Mouse (Mus musculus) kidney, embryonic 16.5 days (tissue): ENCODE results near the gene Bcas1. TPM values are rescaled to one million over a fixed set of nuclear protein-coding genes. Genes with fewer than 3 reads are reported as not detected.
"Not testable (repeated sequence)": the region's sequence is repeated elsewhere in the genome, so short reads cannot be mapped to it uniquely, and the experiment has no call there.

Source experiments
- ATAC-seq: fragments of 200-750 bp; cut with Nextera tagmentation; 2 replicates; pipeline ENCODE4 v1.8.0; 2017; ENCODE audit warnings: moderate TSS enrichment; ENCODE audit not compliant: low FRiP score, low TSS enrichment
- H3K27ac ChIP-seq: fragments of 300-500 bp; sonication (generic); 2 replicates; pipeline ENCODE4 v1.5.1; 2014; ENCODE audit warnings: low read length
- H3K27me3 ChIP-seq: fragments of 300-500 bp; sonication (generic); 2 replicates; pipeline ENCODE4 v1.6.1; 2014; ENCODE audit warnings: low read length, control low read depth, mixed read lengths; ENCODE audit not compliant: insufficient read depth
- H3K36me3 ChIP-seq: fragments of 300-500 bp; sonication (generic); 2 replicates; pipeline ENCODE4 v1.6.1; 2014; ENCODE audit warnings: low read length, control low read depth, mixed read lengths; ENCODE audit not compliant: insufficient read depth
- H3K4me1 ChIP-seq: fragments of 300-500 bp; sonication (generic); 2 replicates; pipeline ENCODE4 v1.6.1; 2014; ENCODE audit warnings: low read length, control low read depth, mixed read lengths; ENCODE audit not compliant: insufficient read depth
- H3K4me2 ChIP-seq: fragments of 300-500 bp; sonication (generic); replicated peaks from 2 replicates; pipeline ENCODE4 v1.6.1; 2014; ENCODE audit warnings: low read depth, low read length
- H3K4me3 ChIP-seq: fragments of 300-500 bp; sonication (generic); 2 replicates; pipeline ENCODE4 v1.5.1; 2014; ENCODE audit warnings: mild to moderate bottlenecking, low read length
- H3K9ac ChIP-seq: fragments of 300-500 bp; sonication (generic); replicated peaks from 2 replicates; pipeline ENCODE4 v1.6.1; 2014; ENCODE audit warnings: low read length
- H3K9me3 ChIP-seq: fragments of 300-500 bp; sonication (generic); 2 replicates; pipeline ENCODE4 v1.6.1; 2016; ENCODE audit warnings: low read length, control low read depth
- WGBS: fragments of 180-500 bp; shearing (Covaris S2); extraction: QIAGEN DNeasy Blood & Tissue Kit; methylation state at CpG from one replicate; pipeline ENCODE4 v1.1.7; 2014; 5-methylcytosine and 5-hydroxymethylcytosine counted together
- polyA plus RNA-seq: library from polyadenylated mRNA; unstranded; fragments of >200 nt; fragmentation: Nextera tagmentation; extraction: Ambion mirVana; gene quantifications from 2 replicates; pipeline ENCODE4 v1.2.1, GENCODE M21; 2015

The Bcas1 gene
- polyA plus RNA-seq, 1 experiment from 2014 or later = 0.66 TPM

DNA sequence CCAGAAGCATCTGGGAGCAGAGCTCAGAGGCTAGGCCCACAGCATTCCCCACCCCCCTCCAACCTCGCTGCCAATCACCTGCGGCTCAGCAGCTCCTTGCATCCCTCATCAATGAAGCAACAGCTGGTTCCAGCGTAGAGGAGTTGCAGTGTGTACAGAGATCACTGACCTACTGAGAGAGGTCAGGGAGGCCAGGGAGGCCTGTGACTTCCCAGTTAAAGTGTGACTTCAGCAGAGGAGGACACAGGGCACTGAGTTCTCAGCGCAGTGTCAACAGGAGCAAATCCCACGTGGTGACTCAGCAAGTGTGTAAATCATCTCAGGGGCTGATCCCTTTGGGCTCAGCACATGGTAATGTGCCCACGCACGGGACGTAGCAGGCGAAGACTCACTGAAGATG, 32.2 kb upstream of the Bcas1 start:
- peak; percentile 86 for ATAC-seq
- Histone ChIP-seq H3K4me2 (no peak overlapping the region), H3K36me3 (no peaks in the 10 kb centered on the region), H3K27ac (no peak overlapping the region), H3K9ac (no peak overlapping the region), H3K27me3 (peaks cover 28% of the 10 kb centered on the region), H3K4me1 (peaks cover 5% of the 10 kb centered on the region; the same call in 1 of the 2 replicates), H3K4me3 (no peak overlapping the region), H3K9me3 (no peaks in the 10 kb centered on the region)
- 15% methylated on average over 9 of the region's 9 CpGs for WGBS

DNA sequence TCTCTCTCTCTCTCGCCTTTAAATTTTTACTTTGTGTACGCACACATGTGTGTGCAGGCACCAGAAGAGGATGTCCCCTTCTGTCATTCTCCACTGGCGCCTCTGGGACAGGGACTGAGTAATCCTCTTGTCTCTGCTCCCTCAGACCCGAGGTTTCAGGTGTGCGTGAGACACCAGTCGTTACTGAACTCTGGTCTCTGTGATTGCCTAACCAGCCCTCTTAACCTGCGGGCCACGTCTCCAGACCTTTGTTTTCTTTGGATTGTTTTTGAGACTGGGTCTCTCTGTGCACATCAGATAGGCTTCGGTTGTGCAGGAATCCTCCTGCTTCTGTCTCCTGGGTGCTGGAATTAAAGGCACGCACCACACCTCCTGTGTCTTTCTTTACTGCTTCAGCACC, 31.5 kb upstream of the Bcas1 start:
- Histone ChIP-seq H3K4me1 (peaks cover 4% of the 10 kb centered on the region; the same call in 1 of the 2 replicates), H3K4me3 (no peak overlapping the region), H3K9me3 (no peaks in the 10 kb centered on the region), H3K36me3 (no peaks in the 10 kb centered on the region), H3K9ac (no peak overlapping the region), H3K27ac (no peak overlapping the region), H3K27me3 (peaks cover 26% of the 10 kb centered on the region), H3K4me2 (no peak overlapping the region)
- WGBS = 67% methylated on average over 10 of the region's 10 CpGs
- ATAC-seq = no peak

- ATAC-seq, H3K4me2 ChIP-seq, H3K9me3 ChIP-seq, H3K9ac ChIP-seq, H3K36me3 ChIP-seq, H3K27ac ChIP-seq, H3K4me1 ChIP-seq, H3K4me3 ChIP-seq: not testable (repeated sequence)
- peaks cover 11% of the 10 kb centered on the region; the same call in 1 of the 2 replicates for H3K27me3 ChIP-seq
- 42% methylated on average over 3 of the region's 4 CpGs for WGBS
Observed at GRCm38 (mm10) chr2:170453809-170454208, 26.2 kb upstream of the Bcas1 start.

- WGBS = 5% methylated on average over 9 of the region's 9 CpGs
- Histone ChIP-seq H3K4me1 (peaks cover 5% of the 10 kb centered on the region; the same call in 1 of the 2 replicates), H3K9me3 (no peaks in the 10 kb centered on the region), H3K27ac (no peak overlapping the region), H3K4me3 (no peak overlapping the region), H3K27me3 (0 out of 2 replicates have a peak, but pooled peaks cover 8% of the 10 kb centered on the region), H3K36me3 (no peaks in the 10 kb centered on the region), H3K9ac (0 out of 2 replicates have a peak overlapping the region, but pooled peaks have one; percentile 18), H3K4me2 (peak overlapping the region; percentile 36)
- ATAC-seq = peak; percentile 68
Observed at GRCm38 (mm10) chr2:170450933-170451332, 23.3 kb upstream of the Bcas1 start.

- Histone ChIP-seq H3K27me3 (no peaks in the 10 kb centered on the region), H3K4me1 (peaks cover 5% of the 10 kb centered on the region; the same call in 1 of the 2 replicates), H3K27ac (no peak overlapping the region), H3K9ac (no peak overlapping the region), H3K4me3 (no peak overlapping the region), H3K4me2 (no peak overlapping the region), H3K36me3 (no peaks in the 10 kb centered on the region), H3K9me3 (no peaks in the 10 kb centered on the region)
- ATAC-seq = no peak
- 73% methylated on average over 10 of the region's 10 CpGs for WGBS
Observed at GRCm38 (mm10) chr2:170447651-170448050, 20.0 kb upstream of the Bcas1 start.

DNA sequence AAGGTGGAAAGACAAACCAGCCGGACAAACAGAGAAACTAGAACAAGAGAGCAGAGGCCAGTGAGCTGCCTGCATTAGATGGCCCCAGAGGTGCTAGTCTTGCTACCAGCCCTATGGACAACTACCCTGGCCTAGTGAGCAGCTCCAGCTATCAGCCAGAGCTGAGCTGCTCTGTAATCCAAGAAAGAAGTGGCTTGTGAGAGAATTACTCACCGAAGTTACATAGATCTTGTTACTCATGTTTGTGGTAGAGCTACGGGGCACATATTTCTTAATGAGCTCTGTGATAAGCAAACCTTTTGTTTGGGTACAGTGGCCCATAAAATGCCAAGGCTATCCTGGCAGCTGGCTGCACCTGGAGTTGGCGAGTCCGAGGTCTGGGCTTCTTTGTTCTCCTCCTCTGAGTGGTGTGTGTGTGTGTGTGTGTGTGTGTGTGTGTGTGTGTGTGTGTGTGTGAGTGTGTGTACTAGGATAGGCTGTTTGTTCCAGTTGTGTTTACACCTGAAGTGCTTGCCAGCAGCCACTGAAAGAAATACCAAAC, 19.3 kb upstream of the Bcas1 start:
- Histone ChIP-seq H3K4me3 (no peak overlapping the region), H3K36me3 (no peaks in the 10 kb centered on the region), H3K4me1 (peaks cover 5% of the 10 kb centered on the region; the same call in 1 of the 2 replicates), H3K4me2 (no peak overlapping the region), H3K9me3 (no peaks in the 10 kb centered on the region), H3K27ac (no peak overlapping the region), H3K9ac (no peak overlapping the region), H3K27me3 (no peaks in the 10 kb centered on the region)
- no peak for ATAC-seq
- WGBS = 50% methylated on average over 5 of the region's 5 CpGs

DNA sequence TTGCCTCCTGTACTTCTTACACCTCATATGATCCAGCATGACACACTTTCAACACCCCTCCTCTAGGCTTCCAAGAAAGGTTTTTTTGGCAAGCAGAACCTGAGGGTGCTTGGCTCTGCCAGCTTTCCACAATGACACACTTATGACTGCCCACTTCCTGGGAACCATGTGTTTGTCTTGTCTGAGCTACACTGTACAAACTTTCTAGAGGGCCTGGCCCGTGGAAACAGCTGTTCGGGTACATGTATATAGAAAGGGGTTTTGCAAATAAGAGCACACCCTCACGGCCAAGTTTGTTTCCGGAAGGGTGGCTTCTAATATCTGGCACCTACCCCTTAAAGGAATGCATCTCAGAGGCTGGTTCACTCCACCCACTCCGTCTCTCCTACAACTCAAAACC, 18.2 kb upstream of the Bcas1 start:
- Histone ChIP-seq H3K9ac (no peak overlapping the region), H3K4me3 (no peak overlapping the region), H3K4me1 (no peaks in the 10 kb centered on the region), H3K9me3 (no peaks in the 10 kb centered on the region), H3K27ac (no peak overlapping the region), H3K27me3 (no peaks in the 10 kb centered on the region), H3K4me2 (no peak overlapping the region), H3K36me3 (no peaks in the 10 kb centered on the region)
- 80% methylated on average over 5 of the region's 5 CpGs for WGBS
- ATAC-seq = no peak

- peaks cover 9% of the 10 kb centered on the region for H3K4me1 ChIP-seq
- no peak overlapping the region for H3K4me2 ChIP-seq
- no peak overlapping the region for H3K27ac ChIP-seq
- no peaks in the 10 kb centered on the region for H3K36me3 ChIP-seq
- ATAC-seq = no peak
- H3K9ac ChIP-seq = no peak overlapping the region
- no peaks in the 10 kb centered on the region for H3K27me3 ChIP-seq
- H3K4me3 ChIP-seq = no peak overlapping the region
- H3K9me3 ChIP-seq = no peaks in the 10 kb centered on the region
- 82% methylated on average over 3 of the region's 3 CpGs for WGBS
Observed at GRCm38 (mm10) chr2:170442535-170442934, 14.9 kb upstream of the Bcas1 start.

- Histone ChIP-seq H3K9me3 (no peaks in the 10 kb centered on the region), H3K27me3 (no peaks in the 10 kb centered on the region), H3K27ac (no peak overlapping the region), H3K9ac (no peak overlapping the region), H3K4me1 (peaks cover 9% of the 10 kb centered on the region), H3K4me3 (no peak overlapping the region), H3K36me3 (no peaks in the 10 kb centered on the region), H3K4me2 (peak overlapping the region; percentile 32)
- peak; percentile 19; the same call in 1 of the 2 replicates for ATAC-seq
- whole genome bisulfite sequencing = 26% methylated on average over 13 of the region's 13 CpGs
Observed at GRCm38 (mm10) chr2:170438782-170439181, 11.1 kb upstream of the Bcas1 start.

DNA sequence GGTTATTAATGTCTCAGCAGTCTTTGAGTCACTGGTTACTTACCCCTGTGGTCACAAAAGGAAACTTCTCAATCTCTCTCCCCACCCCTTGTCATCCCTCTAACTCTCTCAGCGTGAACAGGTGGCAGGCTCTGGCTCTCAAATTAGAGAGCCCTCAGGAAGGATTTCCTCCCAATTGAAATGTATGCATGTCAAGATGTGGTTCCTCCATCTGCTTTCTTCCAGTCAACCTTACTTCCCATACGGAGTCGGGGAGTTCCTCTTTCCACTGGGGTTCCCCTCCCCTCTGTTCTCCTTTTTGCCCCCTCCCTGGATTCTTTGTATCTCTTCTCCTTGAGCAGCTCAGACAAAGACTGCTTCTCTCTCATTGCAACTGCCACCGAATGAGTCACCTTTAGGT, 8.6 kb upstream of the Bcas1 start:
- Histone ChIP-seq H3K27me3 (no peaks in the 10 kb centered on the region), H3K36me3 (no peaks in the 10 kb centered on the region), H3K4me1 (peaks cover 9% of the 10 kb centered on the region), H3K27ac (no peak overlapping the region), H3K9ac (no peak overlapping the region), H3K4me3 (no peak overlapping the region), H3K4me2 (no peak overlapping the region), H3K9me3 (no peaks in the 10 kb centered on the region)
- no peak for ATAC-seq
- whole genome bisulfite sequencing = 70% methylated on average over 4 of the region's 4 CpGs
